Comparison of ENCODE assay signal across 8 mouse cellular contexts in the genomic region with DNA sequence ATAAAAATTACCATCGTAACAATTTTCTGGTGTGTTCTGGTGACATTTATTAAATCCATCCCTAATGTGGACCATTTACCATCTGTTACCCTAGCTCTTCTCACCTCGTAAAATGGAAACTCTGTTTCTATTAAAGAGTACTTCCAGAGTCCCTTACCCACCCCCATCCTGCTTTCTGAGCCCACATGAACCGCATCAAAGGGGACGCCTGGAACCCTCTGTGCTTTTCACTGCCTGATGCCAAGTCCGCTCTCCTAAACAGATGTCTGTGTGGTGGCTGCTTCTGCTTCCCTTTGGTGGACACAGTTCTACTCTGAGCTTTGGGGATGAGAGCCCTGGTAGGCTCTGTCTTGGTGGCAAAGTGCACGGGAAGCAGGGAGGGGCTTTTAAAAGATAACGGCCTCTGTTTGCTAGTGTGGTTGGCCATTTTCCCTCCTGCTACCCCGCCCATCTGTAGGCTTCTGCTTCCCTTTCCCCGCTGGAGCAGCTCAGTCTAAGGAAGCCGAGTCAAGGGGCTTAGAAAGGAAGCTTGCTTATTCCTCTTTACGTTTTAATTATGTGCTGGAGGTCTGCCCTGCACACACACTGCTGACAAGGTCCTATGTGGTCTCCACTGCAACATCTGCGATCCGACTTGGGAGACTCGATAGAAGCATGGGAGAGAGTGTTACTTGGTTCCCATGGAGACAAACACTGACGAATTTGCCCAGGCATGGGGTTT. TPM values are rescaled to one million over a fixed set of nuclear protein-coding genes. Genes with fewer than 3 reads are reported as not detected.
DNase-seq lines count a peak whose midpoint lies in the region; ATAC-seq and TF ChIP-seq lines count a peak whose summit lies in the region.

No protein-coding gene starts in this region.

- DNase-seq in gastrocnemius, adult 2 months, result peak; percentile 20
- DNase-seq in gastrocnemius, postnatal 14 days, result no peak
- peak; percentile 47 for DNase-seq in thymus, postnatal 0 days (ENCODE audit: low spot score)
- DNase-seq in thymus, adult 2 months, result no peak
- DNase-seq in limb, embryonic 14.5 days (ENCODE audit: low spot score), result peak; percentile 83
- DNase-seq in right cerebral cortex, postnatal 36 days (ENCODE audit: low spot score in 2 of 2), result no peak
- no peak for DNase-seq in urinary bladder, postnatal 36 days (ENCODE audit: low spot score in 2 of 2)

- no peak for TF ChIP-seq CTCF in gastrocnemius, adult 2 months (IDR thresholded peaks at IDR 0.05)
- no peak for TF ChIP-seq CTCF in thymus, adult 2 months (IDR thresholded peaks at IDR 0.05; ENCODE audit: borderline replicate concordance, control insufficient read depth, extremely low read depth, insufficient read depth, low read length, poor library complexity)

- no peak overlapping the region for H3K4me3 ChIP-seq in gastrocnemius, adult 2 months
- no peak overlapping the region for H3K4me3 ChIP-seq in thymus, adult 2 months (ENCODE audit: control insufficient read depth, insufficient read depth, low read length)
- 0 out of 2 replicates have a peak overlapping the region, but pooled peaks have one; percentile 4 for H3K4me3 ChIP-seq in limb, embryonic 14.5 days (replicated peaks; ENCODE audit: low read length)
- H3K4me3 ChIP-seq in stomach, embryonic 16.5 days (replicated peaks; ENCODE audit: low read length), result no peak overlapping the region

- ATAC-seq in limb, embryonic 14.5 days (ENCODE audit: low FRiP score, low read depth), result peak; percentile 79
- ATAC-seq in stomach, embryonic 16.5 days (ENCODE audit: insufficient read depth, low FRiP score), result peak; percentile 30; the same call in 1 of the 2 replicates

- H3K36me3 ChIP-seq in thymus, adult 2 months (ENCODE audit: control insufficient read depth, insufficient read depth, low read length), result no peaks in the 10 kb centered on the region
- H3K36me3 ChIP-seq in limb, embryonic 14.5 days (ENCODE audit: control insufficient read depth, insufficient read depth, low read length), result peaks cover 34% of the 10 kb centered on the region
- no peaks in the 10 kb centered on the region for H3K36me3 ChIP-seq in stomach, embryonic 16.5 days (ENCODE audit: control insufficient read depth, insufficient read depth, low read length)

- H3K27me3 ChIP-seq in thymus, adult 2 months (ENCODE audit: control insufficient read depth, insufficient read depth, low read length), result no peaks in the 10 kb centered on the region
- H3K27me3 ChIP-seq in limb, embryonic 14.5 days (ENCODE audit: control insufficient read depth, insufficient read depth, low read length), result no peaks in the 10 kb centered on the region
- H3K27me3 ChIP-seq in stomach, embryonic 16.5 days (ENCODE audit: control insufficient read depth, insufficient read depth, low read length), result no peaks in the 10 kb centered on the region

- H3K9me3 ChIP-seq in limb, embryonic 14.5 days (ENCODE audit: control insufficient read depth, low read length), result no peaks in the 10 kb centered on the region
- H3K9me3 ChIP-seq in stomach, embryonic 16.5 days (replicated peaks; ENCODE audit: control insufficient read depth, low read length), result no peaks in the 10 kb centered on the region

- peaks cover 9% of the 10 kb centered on the region for H3K4me1 ChIP-seq in thymus, adult 2 months (replicated peaks; ENCODE audit: control insufficient read depth, insufficient read depth, low read length)
- peaks cover 22% of the 10 kb centered on the region for H3K4me1 ChIP-seq in limb, embryonic 14.5 days (ENCODE audit: control insufficient read depth, insufficient read depth, low read length)
- peaks cover 7% of the 10 kb centered on the region for H3K4me1 ChIP-seq in stomach, embryonic 16.5 days (ENCODE audit: control insufficient read depth, insufficient read depth, low read length)

- peak overlapping the region; percentile 33 for H3K4me2 ChIP-seq in limb, embryonic 14.5 days (replicated peaks; ENCODE audit: low read depth, low read length, severe bottlenecking)
- H3K4me2 ChIP-seq in stomach, embryonic 16.5 days (ENCODE audit: low read depth, low read length), result no peak overlapping the region

- H3K9ac ChIP-seq in limb, embryonic 14.5 days (ENCODE audit: low read depth, low read length, severe bottlenecking), result no peak overlapping the region
- 0 out of 2 replicates have a peak overlapping the region, but pooled peaks have one; percentile 9 for H3K9ac ChIP-seq in stomach, embryonic 16.5 days (ENCODE audit: low read length)

- H3K27ac ChIP-seq in gastrocnemius, adult 2 months, result peak overlapping the region; percentile 35; the same call in 1 of the 2 replicates
- no peak overlapping the region for H3K27ac ChIP-seq in thymus, adult 2 months (ENCODE audit: control insufficient read depth, insufficient read depth, low read length)
- peak overlapping the region; percentile 65 for H3K27ac ChIP-seq in limb, embryonic 14.5 days (replicated peaks; ENCODE audit: low read depth, low read length)
- H3K27ac ChIP-seq in stomach, embryonic 16.5 days (ENCODE audit: low read length), result 0 out of 2 replicates have a peak overlapping the region, but pooled peaks have one; percentile 28

- TF ChIP-seq POLR2A in thymus, adult 2 months (IDR thresholded peaks at IDR 0.05; ENCODE audit: control insufficient read depth, extremely low read depth, insufficient read depth, low read length, poor library complexity), result no peak
- TF ChIP-seq POLR2A in limb, embryonic 14.5 days (IDR thresholded peaks at IDR 0.05; ENCODE audit: borderline replicate concordance, extremely low read depth, insufficient read depth, insufficient read length), result no peak

- intact Hi-C loops in gastrocnemius, adult 2 months (cut with DNase I), result loop anchor here (5.0 kb wide), 1 partner anchor 230 kb away; no protein-coding TSS in a partner anchor
- intact Hi-C loops in gastrocnemius, postnatal 14 days (cut with DNase I; ENCODE audit: low total_unique reads), result no loop called here

- WGBS in thymus, adult 2 months, result 7% methylated on average over 15 of the region's 15 CpGs
- WGBS in limb, embryonic 14.5 days, result 10% methylated on average over 15 of the region's 15 CpGs
- 30% methylated on average over 15 of the region's 15 CpGs for WGBS in stomach, embryonic 16.5 days

RNA-seq across cellular contexts. Expression of a gene that starts 26.9 kb away (rescaled TPM):
- total RNA-seq in gastrocnemius, adult 2 months (2021), result 10 to 100 TPM; 27.2 to 46.2 TPM
- total RNA-seq in gastrocnemius, postnatal 14 days (2021), result 10 to 100 TPM; 19.9 to 21.2 TPM
- polyA plus RNA-seq in thymus, postnatal 0 days (2015; fragmentation: Nextera tagmentation; extraction: Ambion mirVana), result 5.1 TPM in 2 replicates
- 4.6 and 4.8 TPM in 2 replicates for polyA plus RNA-seq in thymus, adult 2 months (2012; rRNA removed)
- polyA plus RNA-seq in limb, embryonic 14.5 days (2012; rRNA removed), result 106 TPM in 2 replicates
- 83.3 and 94.1 TPM in 2 replicates for polyA plus RNA-seq in limb, embryonic 14.5 days (2014; fragmentation: Nextera tagmentation; extraction: Ambion mirVana)
- 78.6 and 86.8 TPM in 2 replicates for polyA plus RNA-seq in stomach, embryonic 16.5 days (2015; fragmentation: Nextera tagmentation; extraction: Ambion mirVana)

RNA-seq across cellular contexts. Expression of a gene that starts 58.0 kb away (rescaled TPM):
- 1 to 10 TPM; 4.7 to 7.9 TPM for total RNA-seq in gastrocnemius, adult 2 months (2021)
- 10 to 100 TPM; 15.6 to 18.8 TPM for total RNA-seq in gastrocnemius, postnatal 14 days (2021)
- 23.6 and 25.2 TPM in 2 replicates for polyA plus RNA-seq in thymus, postnatal 0 days (2015; fragmentation: Nextera tagmentation; extraction: Ambion mirVana)
- 51.8 and 62.0 TPM in 2 replicates for polyA plus RNA-seq in thymus, adult 2 months (2012; rRNA removed)
- 115 and 157 TPM in 2 replicates for polyA plus RNA-seq in limb, embryonic 14.5 days (2012; rRNA removed)
- 129 and 141 TPM in 2 replicates for polyA plus RNA-seq in limb, embryonic 14.5 days (2014; fragmentation: Nextera tagmentation; extraction: Ambion mirVana)
- polyA plus RNA-seq in stomach, embryonic 16.5 days (2015; fragmentation: Nextera tagmentation; extraction: Ambion mirVana), result 63.7 and 65.9 TPM in 2 replicates

Comparison
In these comparisons a context has a peak if more than half of its experiments do, and no peak if none do; other contexts are left out.
1. DNase-seq: peak in gastrocnemius, adult 2 months (single experiment), thymus, postnatal 0 days (single experiment) and limb, embryonic 14.5 days (single experiment); none in gastrocnemius, postnatal 14 days (single experiment), thymus, adult 2 months (single experiment), right cerebral cortex, postnatal 36 days (0 of 2) and urinary bladder, postnatal 36 days (0 of 2).
2. RNA of a gene that starts 26.9 kb away (polyA plus RNA-seq): 83.3 to 106 TPM in limb, embryonic 14.5 days and 78.6 to 86.8 TPM in stomach, embryonic 16.5 days; 5.1 TPM in thymus, postnatal 0 days and 4.6 to 4.8 TPM in thymus, adult 2 months; every median in the first group is over 10 times any median in the second.